Comparison of ENCODE assay signal across 15 mouse cellular contexts in the genomic region with DNA sequence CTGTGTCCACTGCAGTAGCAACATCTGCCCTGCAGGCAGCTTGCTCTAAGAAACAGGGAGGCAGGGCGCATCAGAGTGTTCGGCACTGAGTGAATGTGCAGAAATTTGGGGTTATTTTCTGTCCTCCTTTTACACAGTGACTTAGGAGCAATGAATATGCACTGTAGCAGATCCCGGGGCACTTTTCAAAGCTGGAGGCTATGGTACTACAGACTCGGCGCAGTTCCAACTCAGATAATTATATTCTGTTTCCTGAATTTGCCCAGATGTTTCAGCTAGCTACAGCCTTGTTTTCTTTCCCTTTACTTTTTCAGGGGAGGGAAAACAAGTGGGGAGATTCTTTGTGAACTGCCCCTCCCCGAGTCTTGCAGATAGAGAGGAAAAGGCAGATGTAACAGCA.
A peak's percentile ranks its signal among the peaks of the same experiment; 100 is the strongest.
DNase-seq lines count a peak whose midpoint lies in the region; ATAC-seq and TF ChIP-seq lines count a peak whose summit lies in the region.
"Had no signal": no experiment of that assay in that cellular context is flagged by ENCODE, and none has a peak within 500 bp of the region (broad histone marks: within the 10 kb centered on the region; RNA-seq: fewer than 3 reads in every experiment).

No protein-coding gene starts in this region.

- H3K4me1 ChIP-seq in heart, adult 2 months (ENCODE audit: control insufficient read depth, insufficient read depth, low read length) = peaks cover 6% of the 10 kb centered on the region
- H3K4me1 ChIP-seq in heart, embryonic 12.5 days (replicated peaks) = peaks cover 5% of the 10 kb centered on the region
- H3K4me1 ChIP-seq in neural tube, embryonic 13.5 days (replicated peaks) = peaks cover 12% of the 10 kb centered on the region; the same call in 1 of the 2 replicates
- peaks cover 23% of the 10 kb centered on the region for H3K4me1 ChIP-seq in midbrain, embryonic 13.5 days (replicated peaks)

- 40% methylated on average over 6 of the region's 6 CpGs for WGBS in heart, adult 2 months
- 67% methylated on average over 6 of the region's 6 CpGs for WGBS in heart, embryonic 12.5 days
- WGBS in neural tube, embryonic 13.5 days = 70% methylated on average over 6 of the region's 6 CpGs
- WGBS in midbrain, embryonic 13.5 days = 84% methylated on average over 6 of the region's 6 CpGs

- peaks cover 11% of the 10 kb centered on the region for H3K36me3 ChIP-seq in heart, adult 2 months (ENCODE audit: control insufficient read depth, insufficient read depth, low read length)
- no peaks in the 10 kb centered on the region for H3K36me3 ChIP-seq in heart, embryonic 12.5 days
- no peaks in the 10 kb centered on the region for H3K36me3 ChIP-seq in neural tube, embryonic 13.5 days
- no peaks in the 10 kb centered on the region for H3K36me3 ChIP-seq in midbrain, embryonic 13.5 days
- H3K36me3 ChIP-seq: G1E; limb, embryonic 12.5 days had no signal

- no peak overlapping the region for H3K4me3 ChIP-seq in heart, adult 2 months
- H3K4me3 ChIP-seq in heart, embryonic 12.5 days = no peak overlapping the region
- no peak overlapping the region for H3K4me3 ChIP-seq in neural tube, embryonic 13.5 days
- no peak overlapping the region for H3K4me3 ChIP-seq in midbrain, embryonic 13.5 days (replicated peaks)
- H3K4me3 ChIP-seq: left cerebral cortex, adult 2 months; limb, embryonic 12.5 days had no signal

- intact Hi-C loops in heart, adult 2 months (cut with DNase I) = loop anchor here (5.0 kb wide), 2 partner anchors 49 to 279 kb away; a partner anchor contains a TSS

- no peaks in the 10 kb centered on the region for H3K27me3 ChIP-seq in heart, adult 2 months (ENCODE audit: control insufficient read depth, insufficient read depth, low read length)
- H3K27me3 ChIP-seq in heart, embryonic 12.5 days (replicated peaks) = no peaks in the 10 kb centered on the region
- H3K27me3 ChIP-seq in neural tube, embryonic 13.5 days = no peaks in the 10 kb centered on the region
- H3K27me3 ChIP-seq in midbrain, embryonic 13.5 days = no peaks in the 10 kb centered on the region
- H3K27me3 ChIP-seq: limb, embryonic 12.5 days had no signal

- no peak overlapping the region for H3K9ac ChIP-seq in heart, adult 2 months (ENCODE audit: low read depth, low read length)
- no peak overlapping the region for H3K9ac ChIP-seq in heart, embryonic 12.5 days
- H3K9ac ChIP-seq in neural tube, embryonic 13.5 days = no peak overlapping the region
- no peak overlapping the region for H3K9ac ChIP-seq in midbrain, embryonic 13.5 days (replicated peaks)
- H3K9ac ChIP-seq: limb, embryonic 12.5 days; liver, postnatal 0 days had no signal

- TF ChIP-seq EP300 in heart, adult 2 months (IDR thresholded peaks at IDR 0.05; ENCODE audit: insufficient read depth, low read depth, low read length) = no peak

- no peak overlapping the region for H3K4me2 ChIP-seq in heart, embryonic 12.5 days
- H3K4me2 ChIP-seq in neural tube, embryonic 13.5 days = no peak overlapping the region
- no peak overlapping the region for H3K4me2 ChIP-seq in midbrain, embryonic 13.5 days (replicated peaks)
- H3K4me2 ChIP-seq: limb, embryonic 12.5 days had no signal

- DNase-seq in heart, adult 2 months = no peak
- DNase-seq in neural tube, embryonic 10.5 days (ENCODE audit: extremely low spot score, low spot score) = no peak
- no peak for DNase-seq in urinary bladder, postnatal 10 days (ENCODE audit: low spot score)
- DNase-seq in embryo, embryonic 10.5 days (ENCODE audit: low spot score) = no peak
- DNase-seq: adrenal gland, adult 2 months; heart, adult 11 months; liver, postnatal 0 days; right cerebral cortex, postnatal 25 days had no signal

- H3K79me2 ChIP-seq in heart, adult 2 months (replicated peaks; ENCODE audit: control insufficient read depth, insufficient read depth, low read length) = peaks cover 2% of the 10 kb centered on the region; the same call in 1 of the 2 replicates

- TF ChIP-seq CTCF in heart, adult 2 months (IDR thresholded peaks at IDR 0.05) = 0 out of 2 replicates have a peak, but pooled peaks have one; percentile 14

- H3K27ac ChIP-seq in heart, adult 2 months = no peak overlapping the region
- no peak overlapping the region for H3K27ac ChIP-seq in heart, embryonic 12.5 days (ENCODE audit: poor library complexity, severe bottlenecking)
- H3K27ac ChIP-seq in neural tube, embryonic 13.5 days (replicated peaks) = 0 out of 2 replicates have a peak overlapping the region, but pooled peaks have one; percentile 6
- peak overlapping the region; percentile 47; the same call in 1 of the 2 replicates for H3K27ac ChIP-seq in midbrain, embryonic 13.5 days
- H3K27ac ChIP-seq: left cerebral cortex, adult 2 months; limb, embryonic 12.5 days; macrophage had no signal

- TF ChIP-seq POLR2A in heart, adult 2 months (IDR thresholded peaks at IDR 0.05; ENCODE audit: insufficient read depth, low read depth, low read length) = no peak

- no peaks in the 10 kb centered on the region for H3K9me3 ChIP-seq in heart, embryonic 12.5 days (replicated peaks)
- no peaks in the 10 kb centered on the region for H3K9me3 ChIP-seq in neural tube, embryonic 13.5 days
- no peaks in the 10 kb centered on the region for H3K9me3 ChIP-seq in midbrain, embryonic 13.5 days
- H3K9me3 ChIP-seq: limb, embryonic 12.5 days had no signal

- no peak for ATAC-seq in heart, embryonic 12.5 days (ENCODE audit: insufficient number of reproducible peaks, low FRiP score)
- ATAC-seq in neural tube, embryonic 13.5 days (ENCODE audit: low read depth) = no peak
- 0 out of 2 replicates have a peak, but pooled peaks have one; percentile 24 for ATAC-seq in midbrain, embryonic 13.5 days
- ATAC-seq: liver, postnatal 0 days had no signal

Comparison
In these comparisons a context has a peak if more than half of its experiments do, and no peak if none do; other contexts are left out.
1. H3K27ac ChIP-seq: peak in neural tube, embryonic 13.5 days (single experiment) and midbrain, embryonic 13.5 days (single experiment); none in heart, adult 2 months (single experiment) and heart, embryonic 12.5 days (single experiment).